Mouse (Mus musculus) embryonic facial prominence, embryonic 11.5 days (tissue): ENCODE results near the gene Ephb2. TPM values are rescaled to one million over a fixed set of nuclear protein-coding genes. Genes with fewer than 3 reads are reported as not detected.
A peak's percentile ranks its signal among the peaks of the same experiment; 100 is the strongest.

Experiments used
- ATAC-seq: fragments of 200-750 bp; cut with Nextera tagmentation; replicated peaks from 2 replicates; pipeline ENCODE4 v1.8.0; 2017; ENCODE audit warnings: low read depth; ENCODE audit not compliant: insufficient number of reproducible peaks, low FRiP score, low TSS enrichment
- DNase-seq: peaks from one replicate; pipeline ENCODE4 v3.0.0-alpha.2; 2015; ENCODE audit warnings: low spot score
- H3K27ac ChIP-seq: fragments of 300-500 bp; sonication (generic); replicated peaks from 2 replicates; pipeline ENCODE4 v1.5.1; 2014; ENCODE audit warnings: mild to moderate bottlenecking, low read depth, low read length, control low read depth
- H3K27me3 ChIP-seq: fragments of 300-500 bp; sonication (generic); 2 replicates; pipeline ENCODE4 v1.6.1; 2014; ENCODE audit warnings: mild to moderate bottlenecking, low read length, moderate library complexity, mixed read lengths; ENCODE audit not compliant: control insufficient read depth, insufficient read depth
- H3K36me3 ChIP-seq: fragments of 300-500 bp; sonication (generic); replicated peaks from 2 replicates; pipeline ENCODE4 v1.6.1; 2014; ENCODE audit warnings: low read depth, mild to moderate bottlenecking, low read length, moderate library complexity, mixed read lengths; ENCODE audit not compliant: control insufficient read depth, insufficient read depth
- H3K4me1 ChIP-seq: fragments of 300-500 bp; sonication (generic); 2 replicates; pipeline ENCODE4 v1.6.1; 2014; ENCODE audit warnings: low read length, mixed read lengths; ENCODE audit not compliant: control insufficient read depth, insufficient read depth
- H3K4me2 ChIP-seq: fragments of 300-500 bp; sonication (generic); 2 replicates; pipeline ENCODE4 v1.6.1; 2014; ENCODE audit warnings: low read depth, mild to moderate bottlenecking, control low read depth, low read length, moderate library complexity
- H3K4me3 ChIP-seq: fragments of 300-500 bp; sonication (generic); 2 replicates; pipeline ENCODE4 v1.5.1; 2014; ENCODE audit warnings: low read depth, low read length, control low read depth
- H3K9ac ChIP-seq: fragments of 300-500 bp; sonication (generic); replicated peaks from 2 replicates; pipeline ENCODE4 v1.6.1; 2014; ENCODE audit warnings: mild to moderate bottlenecking, control low read depth, low read length
- H3K9me3 ChIP-seq: fragments of 300-500 bp; sonication (generic); replicated peaks from 2 replicates; pipeline ENCODE4 v1.6.1; 2016; ENCODE audit warnings: mild to moderate bottlenecking, low read length, inconsistent platforms, mixed read lengths; ENCODE audit not compliant: control insufficient read depth
- WGBS: fragments of 180-500 bp; shearing (Covaris S2); extraction: QIAGEN DNeasy Blood & Tissue Kit; methylation state at CpG from one replicate; pipeline ENCODE4 v1.1.7; 2014; 5-methylcytosine and 5-hydroxymethylcytosine counted together
- polyA plus RNA-seq: library from polyadenylated mRNA; unstranded; fragments of >200 nt; fragmentation: Nextera tagmentation; extraction: Ambion mirVana; gene quantifications from 2 replicates; pipeline ENCODE4 v1.2.1, GENCODE M21; 2014

Gene Ephb2
- polyA plus RNA-seq, 1 experiment from 2014 or later, result 11.7 TPM

DNA sequence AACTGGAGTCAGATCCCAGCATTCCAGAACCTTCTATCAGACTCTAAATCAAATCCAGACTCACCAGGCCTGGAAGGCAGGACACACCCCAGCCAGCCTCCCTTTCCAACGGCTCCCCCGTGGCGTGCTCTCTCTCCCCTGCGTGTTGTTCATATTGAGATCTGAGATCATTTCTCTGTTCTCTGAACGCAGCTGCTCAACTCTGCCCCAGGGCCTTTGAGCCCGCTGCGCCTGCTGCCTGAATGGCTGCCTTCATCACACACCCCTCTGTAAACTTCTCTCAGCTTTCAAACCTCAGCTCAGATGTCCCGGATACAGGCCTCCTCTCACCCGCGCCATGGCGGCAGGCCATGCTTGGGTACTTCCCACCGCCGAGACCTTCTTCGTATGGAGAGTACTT, 155.1 kb downstream of the Ephb2 start:
- Histone ChIP-seq H3K4me2 (no peak overlapping the region), H3K9ac (no peak overlapping the region), H3K36me3 (no peaks in the 10 kb centered on the region), H3K9me3 (no peaks in the 10 kb centered on the region), H3K4me3 (no peak overlapping the region), H3K27me3 (no peaks in the 10 kb centered on the region), H3K27ac (peak overlapping the region; percentile 13; the same call in 1 of the 2 replicates), H3K4me1 (peaks cover 4% of the 10 kb centered on the region)
- DNase-seq (peak; percentile 66), ATAC-seq (no peak)
- WGBS, result 39% methylated on average over 14 of the region's 14 CpGs

DNA sequence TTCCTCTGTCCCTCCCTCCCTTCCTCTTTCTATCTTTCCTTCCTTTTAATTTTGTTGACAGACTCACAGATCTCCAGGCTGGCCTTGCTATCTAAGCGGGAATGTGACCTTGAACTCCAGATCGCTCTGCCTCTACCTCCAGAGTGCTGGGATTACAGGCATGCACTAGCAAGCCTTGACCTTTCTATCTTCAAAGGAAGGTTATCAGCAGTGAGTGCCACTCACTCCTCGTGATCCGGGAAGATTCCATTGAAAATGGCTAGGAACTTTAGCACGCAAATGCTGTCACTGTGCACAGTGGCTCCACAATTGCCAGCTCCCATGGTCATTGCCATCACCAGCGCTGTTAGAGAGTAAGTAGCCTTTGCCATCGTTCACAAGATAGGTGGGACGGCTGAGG, 156.6 kb downstream of the Ephb2 start:
- no peaks in the 10 kb centered on the region for H3K9me3 ChIP-seq
- H3K4me3 ChIP-seq, result no peak overlapping the region
- H3K36me3 ChIP-seq, result no peaks in the 10 kb centered on the region
- H3K4me2 ChIP-seq, result no peak overlapping the region
- H3K4me1 ChIP-seq, result no peaks in the 10 kb centered on the region; the same call in none of the 2 replicates
- H3K27me3 ChIP-seq, result no peaks in the 10 kb centered on the region
- ATAC-seq (no peak), DNase-seq (no peak)
- H3K27ac ChIP-seq, result no peak overlapping the region
- WGBS, result 78% methylated on average over 8 of the region's 8 CpGs
- H3K9ac ChIP-seq, result no peak overlapping the region

GRCm38 (mm10) chr4:136678480-136678879, 157.3 kb downstream of the Ephb2 start:
- ATAC-seq (no peak), DNase-seq (peak; percentile 90)
- no peak overlapping the region for H3K4me3 ChIP-seq
- H3K4me1 ChIP-seq, result no peaks in the 10 kb centered on the region; the same call in none of the 2 replicates
- no peaks in the 10 kb centered on the region for H3K9me3 ChIP-seq
- no peak overlapping the region for H3K27ac ChIP-seq
- H3K9ac ChIP-seq, result no peak overlapping the region
- 4% methylated on average over 3 of the region's 3 CpGs for WGBS
- no peak overlapping the region for H3K4me2 ChIP-seq
- H3K36me3 ChIP-seq, result no peaks in the 10 kb centered on the region
- no peaks in the 10 kb centered on the region for H3K27me3 ChIP-seq

DNA sequence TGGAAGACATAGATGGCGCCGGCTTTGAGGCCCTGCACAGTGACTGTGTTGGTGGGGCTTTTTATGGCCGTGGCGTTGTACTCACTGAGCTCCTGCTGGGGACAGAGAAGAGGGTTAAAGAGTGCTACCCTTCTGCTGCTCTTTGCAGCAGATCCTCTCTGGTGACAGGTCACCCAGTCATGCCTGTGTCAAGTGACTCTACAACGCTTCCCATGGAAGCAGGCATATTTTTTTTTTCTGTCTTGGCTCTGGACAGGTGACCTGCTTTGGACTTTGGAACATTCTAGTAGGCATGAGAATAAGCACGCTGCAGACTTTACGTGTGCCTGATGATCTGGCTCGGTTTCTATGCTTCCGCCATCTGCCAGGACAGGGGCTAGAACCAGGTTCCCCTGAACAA, 160.3 kb downstream of the Ephb2 start:
- no peaks in the 10 kb centered on the region for H3K36me3 ChIP-seq
- no peaks in the 10 kb centered on the region for H3K4me1 ChIP-seq
- H3K4me3 ChIP-seq, result no peak overlapping the region
- no peaks in the 10 kb centered on the region for H3K27me3 ChIP-seq
- no peak overlapping the region for H3K27ac ChIP-seq
- no peak overlapping the region for H3K9ac ChIP-seq
- no peak overlapping the region for H3K4me2 ChIP-seq
- DNase-seq (no peak), ATAC-seq (no peak)
- 93% methylated on average over 9 of the region's 9 CpGs for WGBS
- no peaks in the 10 kb centered on the region for H3K9me3 ChIP-seq

GRCm38 (mm10) chr4:136672335-136673090, 163.3 kb downstream of the Ephb2 start:
- Histone ChIP-seq H3K4me1 (no peaks in the 10 kb centered on the region), H3K4me3 (no peak overlapping the region), H3K27ac (no peak overlapping the region), H3K36me3 (no peaks in the 10 kb centered on the region), H3K4me2 (no peak overlapping the region), H3K9ac (no peak overlapping the region), H3K9me3 (no peaks in the 10 kb centered on the region), H3K27me3 (no peaks in the 10 kb centered on the region)
- 86% methylated on average over 19 of the region's 19 CpGs for WGBS
- ATAC-seq (no peak), DNase-seq (no peak)

GRCm38 (mm10) chr4:136667757-136668156, 168.0 kb downstream of the Ephb2 start:
- H3K9ac ChIP-seq, result no peak overlapping the region
- ATAC-seq (no peak), DNase-seq (no peak)
- no peak overlapping the region for H3K4me3 ChIP-seq
- no peaks in the 10 kb centered on the region for H3K36me3 ChIP-seq
- H3K4me2 ChIP-seq, result no peak overlapping the region
- H3K4me1 ChIP-seq, result no peaks in the 10 kb centered on the region
- WGBS, result 69% methylated on average over 10 of the region's 10 CpGs
- no peaks in the 10 kb centered on the region for H3K9me3 ChIP-seq
- H3K27ac ChIP-seq, result no peak overlapping the region
- H3K27me3 ChIP-seq, result no peaks in the 10 kb centered on the region

- H3K27me3 ChIP-seq, result no peaks in the 10 kb centered on the region
- 71% methylated on average over 4 of the region's 4 CpGs for WGBS
- no peaks in the 10 kb centered on the region for H3K36me3 ChIP-seq
- no peaks in the 10 kb centered on the region for H3K4me1 ChIP-seq
- no peak overlapping the region for H3K4me2 ChIP-seq
- H3K4me3 ChIP-seq, result no peak overlapping the region
- no peaks in the 10 kb centered on the region for H3K9me3 ChIP-seq
- H3K9ac ChIP-seq, result no peak overlapping the region
- DNase-seq (no peak), ATAC-seq (no peak)
- no peak overlapping the region for H3K27ac ChIP-seq
These were observed 169.8 kb downstream of the Ephb2 start for GRCm38 (mm10) chr4:136666002-136666401.

DNA sequence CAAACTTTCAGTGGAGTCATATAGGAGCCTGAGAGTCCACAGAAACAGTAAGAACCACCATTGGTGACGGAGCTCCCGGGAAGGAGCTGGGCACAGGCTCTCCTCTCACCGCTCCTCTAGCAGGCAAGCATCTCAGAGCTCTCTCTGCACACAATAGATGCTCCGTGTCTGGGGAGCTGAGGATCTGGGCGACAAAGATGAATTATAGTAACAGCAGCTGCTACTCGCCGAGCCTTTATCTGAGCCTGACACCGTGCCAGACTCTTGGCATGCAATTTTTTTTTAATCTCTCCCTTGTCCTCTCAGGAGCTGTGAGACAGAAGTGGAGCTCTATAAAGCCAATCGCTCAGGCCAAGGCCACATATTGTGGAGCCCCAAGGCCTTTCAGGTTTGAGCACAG, 170.7 kb downstream of the Ephb2 start:
- no peak overlapping the region for H3K4me2 ChIP-seq
- H3K9me3 ChIP-seq, result no peaks in the 10 kb centered on the region
- H3K4me1 ChIP-seq, result no peaks in the 10 kb centered on the region
- H3K9ac ChIP-seq, result no peak overlapping the region
- H3K36me3 ChIP-seq, result no peaks in the 10 kb centered on the region
- WGBS, result 94% methylated on average over 9 of the region's 9 CpGs
- no peak overlapping the region for H3K4me3 ChIP-seq
- no peak for ATAC-seq
- DNase-seq, result no peak
- no peak overlapping the region for H3K27ac ChIP-seq
- H3K27me3 ChIP-seq, result no peaks in the 10 kb centered on the region
